Mouse (Mus musculus): ENCODE measurements at regions not wholly inside any gene's neighbourhood (a gene's known extent, or its start where the extent isn't known, plus 50 kb on each side); places are given as distances from the start of the nearest gene placed in this dataset.

DNA sequence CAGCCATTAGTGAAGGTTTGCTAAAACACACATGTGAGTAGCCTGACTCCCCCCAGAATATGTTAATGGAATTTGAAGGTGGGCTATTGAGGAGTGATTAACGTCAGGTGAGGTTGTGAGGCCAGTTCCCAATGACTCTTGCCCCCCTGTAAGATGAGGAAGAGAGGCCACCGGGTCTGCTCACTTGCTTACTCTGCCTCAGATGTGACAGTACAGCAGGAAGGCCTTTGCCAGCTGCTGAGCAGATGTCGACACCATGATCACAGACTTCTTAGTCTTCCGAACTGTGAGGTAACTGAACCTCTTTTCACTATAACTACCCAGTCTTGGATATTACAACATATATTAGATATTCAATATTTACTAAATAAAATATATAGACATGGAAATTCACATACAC, 127.4 kb downstream of the Kdr start:
- TF ChIP-seq ZNF384 (IDR thresholded peaks at IDR 0.05; ENCODE audit: low read depth, low read length) = no peak
- TF ChIP-seq CTCF (IDR thresholded peaks at IDR 0.05 in 2 of 3, conservative IDR thresholded peaks at IDR 0.05 in 1 of 3; ENCODE audit: control insufficient read depth in 1 of 3, insufficient read depth in 1 of 3, low read depth in 2 of 3, low read length in 3 of 3, poor library complexity in 1 of 3, severe bottlenecking in 1 of 3) = no peak
- TF ChIP-seq MAX (IDR thresholded peaks at IDR 0.05; ENCODE audit: low read length) = no peak
- no peak for TF ChIP-seq USF2 (IDR thresholded peaks at IDR 0.05; ENCODE audit: borderline replicate concordance in 1 of 2, insufficient read depth in 1 of 2, low read depth in 1 of 2, low read length in 2 of 2)
- no peak for TF ChIP-seq GATA1 (IDR thresholded peaks at IDR 0.05; ENCODE audit: low read depth, low read length)
- no peak for TF ChIP-seq EP300 (IDR thresholded peaks at IDR 0.05; ENCODE audit: low read depth in 1 of 2, low read length in 2 of 2)
- TF ChIP-seq MEF2A (IDR thresholded peaks at IDR 0.05; ENCODE audit: extremely low read depth, insufficient replicate concordance, low read depth, low read length, poor library complexity, severe bottlenecking) = no peak
- no peak for TF ChIP-seq POLR2AphosphoS5 (IDR thresholded peaks at IDR 0.05; ENCODE audit: borderline replicate concordance, low read depth, low read length)
- TF ChIP-seq MYC (IDR thresholded peaks at IDR 0.05; ENCODE audit: low read depth, low read length) = no peak
- no peak for TF ChIP-seq ETS1 (IDR thresholded peaks at IDR 0.05; ENCODE audit: low read depth, low read length)

Data from MEL (cell line).